In the genomic region with DNA sequence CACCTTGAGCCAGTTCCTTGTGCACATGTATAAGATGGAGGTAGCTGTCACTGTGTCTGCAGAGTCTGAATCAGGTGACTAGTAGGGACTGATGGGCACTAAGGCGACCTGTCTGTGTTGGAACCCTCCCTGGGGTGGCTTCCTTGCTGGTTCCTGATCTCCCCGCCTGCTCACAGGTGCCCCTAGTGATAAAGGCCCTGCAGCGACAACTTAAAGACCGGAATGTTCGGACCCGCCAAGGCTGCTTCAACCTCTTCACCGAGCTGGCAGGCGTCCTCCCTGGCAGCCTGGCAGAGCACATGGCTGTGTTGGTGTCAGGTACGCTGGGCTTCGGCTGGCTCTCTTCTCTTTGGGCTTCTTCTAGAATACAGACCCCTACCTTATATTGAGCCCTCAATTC, we compare ENCODE assay signal across 22 mouse cellular contexts. TPM values are rescaled to one million over a fixed set of nuclear protein-coding genes. Genes with fewer than 3 reads are reported as not detected.
DNase-seq lines count a peak whose midpoint lies in the region; ATAC-seq and TF ChIP-seq lines count a peak whose summit lies in the region.
"Had no signal": no experiment of that assay in that cellular context is flagged by ENCODE, and none has a peak within 500 bp of the region (broad histone marks: within the 10 kb centered on the region; RNA-seq: fewer than 3 reads in every experiment).

No protein-coding gene starts in this region.

- 54% methylated on average over 10 of the region's 10 CpGs for WGBS in heart, adult 2 months
- 77% methylated on average over 10 of the region's 10 CpGs for WGBS in heart, embryonic 11.5 days (ENCODE audit: insufficient replicate concordance)
- WGBS in lung, adult 2 months: 88% methylated on average over 10 of the region's 10 CpGs

- peak; percentile 23 to 53 for DNase-seq in cerebellum, postnatal 25 days
- DNase-seq in cerebellum, adult 9-10 months: no peak
- DNase-seq in heart, adult 2 months: peak; percentile 52 to 62
- DNase-seq in heart, postnatal 4 days: peak; percentile 33
- DNase-seq in lung, adult 2 months: no peak
- DNase-seq: adrenal gland, postnatal 10 days; forebrain, postnatal 0 days; kidney, postnatal 36 days; layer of hippocampus, postnatal 36 days; lung, embryonic 14.5 days; thymus, postnatal 25 days had no signal

- no peaks in the 10 kb centered on the region for H3K79me2 ChIP-seq in heart, adult 2 months (replicated peaks; ENCODE audit: control insufficient read depth, insufficient read depth, low read length)

- H3K27ac ChIP-seq in heart, adult 2 months: peak overlapping the region; percentile 41; the same call in 1 of the 2 replicates
- H3K27ac ChIP-seq in heart, embryonic 11.5 days (ENCODE audit: low read depth, low read length): no peak overlapping the region
- H3K27ac ChIP-seq: hindbrain, embryonic 10.5 days; hindbrain, postnatal 0 days; limb, embryonic 12.5 days; midbrain, embryonic 12.5 days; neural tube, embryonic 15.5 days; stomach, embryonic 15.5 days had no signal

- peaks cover 3% of the 10 kb centered on the region; the same call in 1 of the 2 replicates for H3K4me1 ChIP-seq in heart, adult 2 months (ENCODE audit: control insufficient read depth, insufficient read depth, low read length)
- H3K4me1 ChIP-seq in heart, embryonic 11.5 days (ENCODE audit: control insufficient read depth, insufficient read depth, low read length): no peaks in the 10 kb centered on the region
- H3K4me1 ChIP-seq in lung, adult 2 months (ENCODE audit: control insufficient read depth, insufficient read depth, low read length): no peaks in the 10 kb centered on the region
- H3K4me1 ChIP-seq: hindbrain, embryonic 10.5 days; limb, embryonic 12.5 days; midbrain, embryonic 12.5 days had no signal

- ATAC-seq in heart, embryonic 11.5 days (replicated peaks; ENCODE audit: insufficient number of reproducible peaks, low FRiP score, low TSS enrichment): no peak
- 0 out of 2 replicates have a peak, but pooled peaks have one; percentile 27 for ATAC-seq in erythroblast, adult 5-6 weeks (replicated peaks; ENCODE audit: low FRiP score, poor library complexity, severe bottlenecking)
- ATAC-seq: forebrain, postnatal 0 days; hindbrain, postnatal 0 days; intestine, embryonic 16.5 days had no signal

- H3K9ac ChIP-seq in heart, adult 2 months (ENCODE audit: low read depth, low read length): no peak overlapping the region
- no peak overlapping the region for H3K9ac ChIP-seq in heart, embryonic 11.5 days (ENCODE audit: low read depth, low read length)
- H3K9ac ChIP-seq: forebrain, postnatal 0 days; lung, embryonic 14.5 days; midbrain, embryonic 12.5 days; neural tube, embryonic 15.5 days; stomach, embryonic 15.5 days had no signal

- TF ChIP-seq CTCF in heart, adult 2 months (IDR thresholded peaks at IDR 0.05): peak; percentile 43
- TF ChIP-seq CTCF in lung, adult 2 months (IDR thresholded peaks at IDR 0.05; ENCODE audit: insufficient read depth, low read length): no peak

- no peak overlapping the region for H3K4me2 ChIP-seq in heart, embryonic 11.5 days
- H3K4me2 ChIP-seq: limb, embryonic 12.5 days; liver, embryonic 11.5 days; lung, embryonic 14.5 days; midbrain, embryonic 12.5 days; neural tube, embryonic 15.5 days; stomach, embryonic 15.5 days had no signal

- H3K4me3 ChIP-seq in heart, adult 2 months: no peak overlapping the region
- no peak overlapping the region for H3K4me3 ChIP-seq in heart, embryonic 11.5 days (ENCODE audit: low read depth, low read length)
- H3K4me3 ChIP-seq in lung, adult 2 months (replicated peaks; ENCODE audit: extremely low read depth, low read depth, low read length): no peak overlapping the region
- H3K4me3 ChIP-seq: hindbrain, embryonic 10.5 days; limb, embryonic 12.5 days; midbrain, embryonic 12.5 days; neural tube, embryonic 15.5 days; stomach, embryonic 15.5 days had no signal

- no peak for TF ChIP-seq EP300 in heart, adult 2 months (IDR thresholded peaks at IDR 0.05; ENCODE audit: insufficient read depth, low read depth, low read length)

- no peak for TF ChIP-seq POLR2A in heart, adult 2 months (IDR thresholded peaks at IDR 0.05; ENCODE audit: insufficient read depth, low read depth, low read length)
- no peak for TF ChIP-seq POLR2A in lung, adult 2 months (IDR thresholded peaks at IDR 0.05; ENCODE audit: borderline replicate concordance, extremely low read depth, low read depth, low read length)

- intact Hi-C loops in heart, adult 2 months (cut with DNase I): no loop called here

- H3K27me3 ChIP-seq in heart, adult 2 months (ENCODE audit: control insufficient read depth, insufficient read depth, low read length): no peaks in the 10 kb centered on the region
- H3K27me3 ChIP-seq in heart, embryonic 11.5 days (ENCODE audit: control insufficient read depth, insufficient read depth, low read length): no peaks in the 10 kb centered on the region
- H3K27me3 ChIP-seq: limb, embryonic 12.5 days; midbrain, embryonic 12.5 days; neural tube, embryonic 15.5 days; stomach, embryonic 15.5 days had no signal

- H3K36me3 ChIP-seq in heart, adult 2 months (ENCODE audit: control insufficient read depth, insufficient read depth, low read length): peaks cover 2% of the 10 kb centered on the region
- peaks cover 72% of the 10 kb centered on the region for H3K36me3 ChIP-seq in heart, embryonic 11.5 days (ENCODE audit: control insufficient read depth, insufficient read depth, low read length)

- no peaks in the 10 kb centered on the region for H3K9me3 ChIP-seq in heart, embryonic 11.5 days (replicated peaks; ENCODE audit: control insufficient read depth, low read length)
- H3K9me3 ChIP-seq: hindbrain, embryonic 10.5 days; limb, embryonic 12.5 days; midbrain, embryonic 12.5 days; neural tube, embryonic 15.5 days; stomach, embryonic 15.5 days had no signal

RNA-seq across cellular contexts. Expression of gene Cand2, which starts 16.7 kb away (rescaled TPM):
- 10 to 100 TPM; 69.3 to 77.2 TPM for total RNA-seq in heart, adult 2 months (2021)
- 59.0 and 68.4 TPM in 2 replicates for polyA plus RNA-seq in heart, adult 2 months (2012; rRNA removed)
- polyA plus RNA-seq in heart, embryonic 11.5 days (2014; fragmentation: Nextera tagmentation; extraction: Ambion mirVana): 38.8 and 50.8 TPM in 2 replicates
- 0.21 TPM in 1 of 2 replicates, not detected in the other for total RNA-seq in erythroblast, adult 5-6 weeks (2015; ENCODE audit: low replicate concordance)
- 0.14 and 0.17 TPM in 2 replicates for total RNA-seq in erythroblast, adult 5-6 weeks (2017; ENCODE audit: low replicate concordance)
- total RNA-seq in heart, postnatal 4 days (2021): 10 to 100 TPM; 74.1 to 74.2 TPM
- 5.3 and 8.4 TPM in 2 replicates for polyA plus RNA-seq in lung, adult 2 months (2012; rRNA removed)

RNA-seq across cellular contexts. Expression of gene Rpl32, which starts 17.5 kb away (rescaled TPM):
- total RNA-seq in heart, adult 2 months (2021): 100 to 1,000 TPM; 579 to 679 TPM
- 328 and 413 TPM in 2 replicates for polyA plus RNA-seq in heart, adult 2 months (2012; rRNA removed)
- 1,431 and 1,576 TPM in 2 replicates for polyA plus RNA-seq in heart, embryonic 11.5 days (2014; fragmentation: Nextera tagmentation; extraction: Ambion mirVana)
- 738 and 1,031 TPM in 2 replicates for total RNA-seq in erythroblast, adult 5-6 weeks (2015; ENCODE audit: low replicate concordance)
- 502 and 613 TPM in 2 replicates for total RNA-seq in erythroblast, adult 5-6 weeks (2017; ENCODE audit: low replicate concordance)
- 1,000 to 10,000 TPM; 1,006 to 1,007 TPM for total RNA-seq in heart, postnatal 4 days (2021)
- 276 and 321 TPM in 2 replicates for polyA plus RNA-seq in lung, adult 2 months (2012; rRNA removed)

RNA-seq across cellular contexts. Expression of gene Tmem40, which starts 28.8 kb away (rescaled TPM):
- total RNA-seq in heart, adult 2 months (2021): 1 to 10 TPM in 1 of 2 experiments, not detected in 1; 2.4 TPM
- 0.47 and 0.92 TPM in 2 replicates for polyA plus RNA-seq in heart, adult 2 months (2012; rRNA removed)
- 4.2 and 4.4 TPM in 2 replicates for polyA plus RNA-seq in heart, embryonic 11.5 days (2014; fragmentation: Nextera tagmentation; extraction: Ambion mirVana)
- 1.7 and 10.2 TPM in 2 replicates for total RNA-seq in erythroblast, adult 5-6 weeks (2015; ENCODE audit: low replicate concordance)
- 7.4 and 10.6 TPM in 2 replicates for total RNA-seq in erythroblast, adult 5-6 weeks (2017; ENCODE audit: low replicate concordance)
- total RNA-seq in heart, postnatal 4 days (2021): under 1 TPM in 1 of 2 experiments, not detected in 1; 0.54 TPM
- polyA plus RNA-seq in lung, adult 2 months (2012; rRNA removed): 2.2 and 21.5 TPM in 2 replicates
- polyA plus RNA-seq: C2C12 had no signal

RNA-seq across cellular contexts. Expression of gene Efcab12, which starts 47.2 kb away (rescaled TPM):
- under 1 TPM; 0.16 to 0.26 TPM for total RNA-seq in heart, adult 2 months (2021)
- polyA plus RNA-seq in heart, adult 2 months (2012; rRNA removed): 0.06 and 0.14 TPM in 2 replicates
- polyA plus RNA-seq in heart, embryonic 11.5 days (2014; fragmentation: Nextera tagmentation; extraction: Ambion mirVana): 0.50 and 0.63 TPM in 2 replicates
- total RNA-seq in erythroblast, adult 5-6 weeks (2015; ENCODE audit: low replicate concordance): not detected in 2 replicates
- total RNA-seq in erythroblast, adult 5-6 weeks (2017; ENCODE audit: low replicate concordance): not detected in 2 replicates
- under 1 TPM; 0.88 to 0.90 TPM for total RNA-seq in heart, postnatal 4 days (2021)
- polyA plus RNA-seq in lung, adult 2 months (2012; rRNA removed): 1.7 and 2.0 TPM in 2 replicates
- polyA plus RNA-seq: C2C12 had no signal

Comparison
In these comparisons a context has a peak if more than half of its experiments do, and no peak if none do; other contexts are left out.
1. DNase-seq: peak in cerebellum, postnatal 25 days (2 of 2), heart, adult 2 months (2 of 2) and heart, postnatal 4 days (single experiment); none in cerebellum, adult 9-10 months (single experiment) and lung, adult 2 months (single experiment).
2. RNA of gene Cand2, which starts 16.7 kb away (total RNA-seq): 69.3 to 77.2 TPM in heart, adult 2 months and 74.1 to 74.2 TPM in heart, postnatal 4 days; 0.14 to 0.21 TPM in erythroblast, adult 5-6 weeks; every median in the first group is over 10 times any median in the second.